ENCODE assay signal across 17 mouse cellular contexts in the genomic region with DNA sequence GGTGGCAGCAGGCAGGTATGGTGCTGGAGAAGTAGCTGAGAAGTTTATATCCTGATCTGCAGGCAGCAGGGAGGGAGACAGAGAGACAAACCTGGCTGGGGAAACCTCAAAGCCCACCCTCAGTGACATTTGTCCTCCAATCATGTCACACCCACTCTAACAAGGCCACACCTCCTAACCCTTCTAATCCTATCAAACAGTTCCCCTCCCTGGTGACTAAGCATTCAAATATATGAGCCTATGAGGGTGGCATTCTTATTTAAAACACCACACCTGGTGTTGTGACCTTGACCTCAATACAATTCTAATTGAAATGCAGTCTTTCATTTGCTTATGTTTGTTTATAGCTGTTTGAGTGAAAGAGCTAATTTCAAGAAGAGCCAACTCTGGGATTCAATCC.
"Had no signal": no experiment of that assay in that cellular context is flagged by ENCODE, and none has a peak within 500 bp of the region (broad histone marks: within the 10 kb centered on the region; RNA-seq: fewer than 3 reads in every experiment).

No protein-coding gene starts in this region.

- H3K27ac ChIP-seq: midbrain, embryonic 10.5 days; midbrain, embryonic 12.5 days; neural tube, embryonic 13.5 days; neural tube, embryonic 15.5 days; stomach, embryonic 15.5 days; stomach, postnatal 0 days had no signal

- H3K4me3 ChIP-seq: midbrain, embryonic 10.5 days; midbrain, embryonic 12.5 days; myocyte; neural tube, embryonic 13.5 days; neural tube, embryonic 15.5 days; stomach, embryonic 15.5 days had no signal

- DNase-seq: lung, adult 18-20 months; lung, embryonic 14.5 days; lung, postnatal 10 days; lung, postnatal 4 days; midbrain, embryonic 14.5 days; retina, postnatal 1 day; right cerebral cortex, adult 18-20 months; thymus, adult 2 months; thymus, postnatal 25 days; thymus, postnatal 4 days had no signal
